Mouse (Mus musculus) urinary bladder, postnatal 25 days (tissue): ENCODE data around the gene Foxa3.

Source experiments
- DNase-seq: peaks from one replicate; pipeline ENCODE4 v3.0.0; 2022; ENCODE audit warnings: low spot score

Foxa3 gene

GRCm38 (mm10) chr7:18998835-18999234 is 24.5 kb downstream of the Foxa3 start:
- DNase-seq: no peak

- DNase-seq: no peak
These were observed 30.3 kb downstream of the Foxa3 start for GRCm38 (mm10) chr7:18993036-18993435.

GRCm38 (mm10) chr7:18992294-18992675 is 31.1 kb downstream of the Foxa3 start:
- no peak for DNase-seq

- DNase-seq: no peak
These were observed 31.6 kb downstream of the Foxa3 start for GRCm38 (mm10) chr7:18991660-18992293.

- peak; percentile 99 for DNase-seq
These were observed 32.6 kb downstream of the Foxa3 start, which contains the start of gene Mypop for GRCm38 (mm10) chr7:18990601-18991295. Mypop (plus strand) TSS chr7:18991245.

- no peak for DNase-seq
These were observed 33.3 kb downstream of the Foxa3 start for GRCm38 (mm10) chr7:18989995-18990394.

- no peak for DNase-seq
These were observed 34.6 kb downstream of the Foxa3 start for GRCm38 (mm10) chr7:18988780-18989179.

GRCm38 (mm10) chr7:18987747-18988146 is 35.6 kb downstream of the Foxa3 start:
- no peak for DNase-seq

- no peak for DNase-seq
These were observed 36.2 kb downstream of the Foxa3 start, which contains the start of gene Nanos2 for GRCm38 (mm10) chr7:18987100-18987499. Nanos2 (plus strand) TSS chr7:18987400.

- DNase-seq: no peak
These were observed 36.8 kb downstream of the Foxa3 start for GRCm38 (mm10) chr7:18986503-18986902.

GRCm38 (mm10) chr7:18978381-18978780 is 45.0 kb downstream of the Foxa3 start:
- no peak for DNase-seq

- no peak for DNase-seq
These were observed 52.4 kb downstream of the Foxa3 start for GRCm38 (mm10) chr7:18970956-18971355.

GRCm38 (mm10) chr7:18967603-18968002 is 55.7 kb downstream of the Foxa3 start:
- DNase-seq: no peak

- DNase-seq: no peak
These were observed 58.0 kb downstream of the Foxa3 start for GRCm38 (mm10) chr7:18965312-18965711.

GRCm38 (mm10) chr7:18963294-18963843 is 60.0 kb downstream of the Foxa3 start:
- no peak for DNase-seq
